Mouse (Mus musculus): ENCODE data around the gene Syp.

GRCm38 (mm10) chrX:7632560-7632959 lies 5.7 kb upstream of the Syp start:
- TF ChIP-seq CTCF (IDR thresholded peaks at IDR 0.05; ENCODE audit: low read depth), result no peak
- no peak for TF ChIP-seq EP300 (IDR thresholded peaks at IDR 0.05; ENCODE audit: low read depth)
